Mouse (Mus musculus) kidney, adult 18-20 months (tissue): ENCODE measurements around the gene Esyt2.

Experiments used
- DNase-seq: peaks from one replicate; pipeline ENCODE4 v3.0.0; 2021

Gene Esyt2

DNA sequence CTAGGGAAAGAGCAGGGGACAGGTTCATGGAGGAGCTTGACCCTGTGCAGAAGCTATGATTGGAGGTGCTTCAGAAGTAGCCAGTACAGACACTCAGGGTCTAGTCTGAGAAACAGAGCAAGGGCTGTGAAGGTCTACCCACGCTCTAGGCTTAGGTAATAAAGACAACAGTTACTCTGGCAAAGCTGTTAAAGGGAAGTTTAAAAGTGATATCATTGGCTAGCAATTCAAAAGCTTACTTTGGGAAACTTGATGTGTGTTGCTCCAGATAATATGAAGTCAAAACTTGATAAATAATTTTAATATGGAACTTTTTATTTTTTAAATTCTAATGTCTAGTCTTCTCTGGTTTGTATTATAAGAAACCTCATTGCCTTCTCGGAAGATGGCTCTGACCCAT is 86.3 kb downstream of the Esyt2 start:
- no peak for DNase-seq

DNA sequence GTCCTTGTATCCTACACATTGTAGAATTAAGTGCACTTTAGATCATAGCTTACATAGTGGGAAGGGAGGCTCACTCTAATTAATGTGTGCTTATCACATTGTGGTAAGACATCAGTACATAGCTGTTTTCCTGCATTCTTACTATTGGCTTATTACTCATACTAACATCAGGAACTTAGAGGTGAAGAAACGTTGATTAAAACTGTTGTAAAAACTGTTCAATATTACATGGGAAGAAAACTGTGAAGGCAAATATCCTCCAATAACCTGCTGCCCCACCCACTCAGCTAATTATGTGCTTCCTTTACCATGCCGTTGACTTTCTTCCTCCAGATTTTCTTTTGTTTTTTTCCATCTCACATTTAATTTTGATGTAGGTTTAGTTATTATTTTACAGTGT is 87.9 kb downstream of the Esyt2 start:
- DNase-seq = no peak

DNA sequence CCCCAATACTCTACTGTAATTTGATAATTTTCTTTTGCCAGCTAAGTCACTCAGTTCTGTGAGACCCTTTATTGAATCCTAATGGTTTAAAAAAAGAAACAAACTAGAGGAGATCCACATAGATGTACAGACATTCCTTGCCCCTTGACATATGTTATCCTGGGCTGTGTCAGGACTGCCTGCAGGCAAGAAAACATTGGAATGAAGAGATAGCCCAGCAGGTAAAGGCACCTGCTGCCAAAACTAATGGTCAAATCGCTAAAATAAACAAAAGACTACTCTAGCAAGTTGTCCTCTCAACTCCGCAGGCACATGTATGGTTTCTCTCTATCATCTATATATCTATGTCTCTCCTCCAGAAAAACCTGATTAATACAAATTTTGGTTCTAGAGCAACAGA is 102.1 kb downstream of the Esyt2 start:
- DNase-seq = no peak

DNA sequence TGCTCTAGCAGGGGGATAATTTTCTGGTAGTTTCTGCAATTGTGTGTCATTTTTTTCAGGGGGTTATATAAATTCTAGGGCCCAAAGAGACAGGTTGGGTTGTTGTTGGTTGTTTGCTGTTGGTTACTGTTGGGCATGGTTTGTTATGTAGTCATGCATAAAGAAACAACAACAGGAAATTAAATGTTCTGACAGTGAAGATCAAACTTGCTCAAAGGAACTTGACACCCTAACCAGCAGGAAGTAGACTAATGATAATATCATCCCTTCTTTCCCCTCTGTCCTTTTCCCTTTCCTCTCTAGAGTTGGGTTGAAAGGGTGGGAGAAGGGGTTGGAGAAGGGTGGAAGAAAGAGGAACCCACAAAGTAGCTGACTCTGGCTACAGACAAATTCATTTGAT is 103.0 kb downstream of the Esyt2 start:
- DNase-seq = no peak

DNA sequence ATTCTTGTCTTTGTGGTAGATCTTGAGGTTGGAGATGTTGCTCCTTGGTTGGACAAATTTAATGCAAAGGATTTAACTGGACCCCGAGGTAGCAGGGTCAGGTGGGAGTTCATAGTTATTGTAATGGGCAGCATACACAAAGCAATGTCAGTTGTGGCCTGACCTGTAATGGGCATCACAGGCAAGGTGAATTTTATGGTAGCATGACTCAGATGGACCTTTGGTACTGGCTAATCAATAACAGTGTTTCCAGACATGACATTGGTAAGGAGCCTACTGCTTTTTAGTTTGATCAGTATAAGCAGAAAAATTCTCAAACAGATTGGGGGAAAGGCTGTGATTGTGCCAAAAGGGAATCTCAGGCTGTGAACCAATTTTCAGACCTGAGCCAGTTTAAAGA is 105.8 kb downstream of the Esyt2 start:
- no peak for DNase-seq

DNA sequence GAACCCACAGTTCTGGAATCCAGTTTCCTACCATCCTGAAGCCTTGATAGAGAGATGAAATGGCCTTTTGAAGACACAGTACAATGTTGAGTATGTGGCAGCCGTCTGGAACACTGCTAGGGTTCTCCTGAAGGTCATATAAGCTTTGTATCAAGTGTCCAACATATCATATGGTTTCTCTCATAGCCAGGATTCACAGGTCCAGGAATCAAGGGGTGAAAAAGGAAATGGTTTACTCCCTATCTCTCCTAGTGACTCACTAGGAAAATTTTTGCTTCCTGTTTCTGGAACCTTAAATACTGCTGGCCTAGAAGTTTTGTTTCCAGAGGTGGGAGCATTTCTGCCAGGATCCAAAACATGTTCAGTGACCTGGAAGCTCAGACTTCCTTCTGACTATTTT is 108.9 kb downstream of the Esyt2 start:
- no peak for DNase-seq

DNA sequence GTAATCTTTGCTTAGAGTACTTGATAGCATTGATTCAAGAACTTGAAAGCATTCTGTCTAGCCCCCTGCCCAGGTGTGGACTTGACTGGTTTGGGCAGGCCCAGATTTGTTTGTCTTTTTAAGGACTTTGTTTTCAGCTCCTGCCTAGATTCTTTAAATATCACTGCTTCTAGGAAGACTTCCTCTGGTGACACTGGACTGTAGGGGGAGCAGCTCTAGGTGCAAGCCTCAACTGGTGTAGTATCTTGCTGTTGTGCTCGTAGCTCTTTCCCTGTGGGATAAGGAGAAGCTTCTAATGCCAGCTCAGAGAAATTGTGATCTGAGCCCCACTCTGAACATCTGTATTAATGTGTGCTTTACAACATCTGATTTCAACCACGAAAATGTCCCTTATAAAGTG is 113.3 kb downstream of the Esyt2 start:
- DNase-seq = no peak

DNA sequence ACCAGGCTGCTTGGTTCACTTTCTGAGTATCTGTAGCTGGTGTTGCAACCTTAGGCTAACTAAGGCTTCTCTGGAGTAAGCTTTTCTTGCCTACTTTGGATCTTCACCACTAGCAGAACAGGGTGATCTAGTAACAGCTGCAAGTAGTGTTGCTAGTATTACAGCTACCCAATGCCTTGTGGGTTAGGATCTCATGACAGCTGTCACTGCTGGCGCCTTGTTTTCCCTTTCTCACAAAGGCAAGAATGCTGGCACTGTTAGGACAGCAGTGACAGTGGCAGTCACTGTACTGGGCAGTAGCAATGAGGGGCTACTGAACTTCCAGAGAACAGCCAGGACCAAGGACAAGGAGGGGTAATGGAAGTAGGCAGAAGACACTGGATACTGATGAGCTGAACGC is 114.3 kb downstream of the Esyt2 start:
- DNase-seq = no peak

DNA sequence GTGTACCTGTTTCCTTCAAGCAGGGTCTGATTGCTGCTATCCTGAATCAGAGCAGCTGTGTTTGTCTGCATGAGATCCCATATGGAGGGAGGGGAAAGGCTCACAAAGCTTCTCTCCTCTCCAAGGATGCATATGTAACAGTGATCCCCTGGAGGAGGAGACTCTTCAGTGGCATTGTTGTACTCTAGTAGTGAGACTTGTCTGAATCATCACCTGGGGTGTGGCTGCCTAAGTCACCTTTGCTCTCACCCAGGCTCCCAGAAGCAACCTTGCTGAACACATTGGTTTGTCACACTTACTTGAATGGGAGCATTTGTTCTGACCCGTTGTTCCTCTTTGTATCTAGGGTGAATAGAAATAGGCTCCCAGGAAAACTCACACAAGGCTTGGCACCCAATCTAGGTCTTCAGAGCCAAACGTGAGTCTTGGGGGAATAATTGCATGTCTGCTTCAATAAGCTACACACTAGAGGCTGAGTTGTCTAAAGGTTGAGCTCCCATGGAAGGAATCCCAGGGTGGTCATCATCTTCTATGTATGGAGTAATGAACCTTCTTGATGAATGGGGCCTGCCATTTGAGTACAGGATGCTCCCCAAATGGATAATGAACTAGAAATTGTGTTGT is 115.2 kb downstream of the Esyt2 start:
- no peak for DNase-seq

DNA sequence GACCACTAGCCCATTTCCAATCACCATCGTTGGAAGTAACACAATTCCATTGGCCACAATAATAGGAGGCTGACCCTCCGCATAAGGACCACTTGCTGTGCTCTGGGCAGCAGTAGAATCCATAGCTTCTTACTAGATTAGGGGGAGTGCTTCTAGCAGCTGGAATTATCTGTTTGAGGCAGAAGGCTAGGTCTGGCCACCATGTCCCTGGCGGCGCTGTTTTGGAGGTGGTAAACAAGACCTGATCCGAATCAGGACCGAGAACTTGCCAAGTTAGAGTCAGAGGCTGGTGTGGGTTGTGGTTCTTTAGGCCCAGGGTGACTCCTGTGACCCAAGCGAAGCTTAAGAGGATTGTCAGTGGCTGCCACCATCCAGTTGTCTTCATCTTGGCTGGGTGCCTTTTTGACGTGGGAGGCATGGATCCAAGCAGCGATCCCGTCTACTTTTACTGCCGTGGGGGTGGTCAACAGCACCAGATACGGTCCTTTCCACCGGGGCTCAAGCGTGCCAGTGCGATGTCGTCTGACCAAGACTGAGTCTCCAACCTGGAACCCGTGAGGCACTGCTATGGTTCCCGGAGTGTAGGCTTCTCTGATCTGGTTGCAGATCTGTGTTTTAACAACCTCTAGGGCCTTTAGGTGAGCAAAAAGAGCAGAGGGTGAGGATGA is 123.2 kb downstream of the Esyt2 start:
- no peak for DNase-seq

DNA sequence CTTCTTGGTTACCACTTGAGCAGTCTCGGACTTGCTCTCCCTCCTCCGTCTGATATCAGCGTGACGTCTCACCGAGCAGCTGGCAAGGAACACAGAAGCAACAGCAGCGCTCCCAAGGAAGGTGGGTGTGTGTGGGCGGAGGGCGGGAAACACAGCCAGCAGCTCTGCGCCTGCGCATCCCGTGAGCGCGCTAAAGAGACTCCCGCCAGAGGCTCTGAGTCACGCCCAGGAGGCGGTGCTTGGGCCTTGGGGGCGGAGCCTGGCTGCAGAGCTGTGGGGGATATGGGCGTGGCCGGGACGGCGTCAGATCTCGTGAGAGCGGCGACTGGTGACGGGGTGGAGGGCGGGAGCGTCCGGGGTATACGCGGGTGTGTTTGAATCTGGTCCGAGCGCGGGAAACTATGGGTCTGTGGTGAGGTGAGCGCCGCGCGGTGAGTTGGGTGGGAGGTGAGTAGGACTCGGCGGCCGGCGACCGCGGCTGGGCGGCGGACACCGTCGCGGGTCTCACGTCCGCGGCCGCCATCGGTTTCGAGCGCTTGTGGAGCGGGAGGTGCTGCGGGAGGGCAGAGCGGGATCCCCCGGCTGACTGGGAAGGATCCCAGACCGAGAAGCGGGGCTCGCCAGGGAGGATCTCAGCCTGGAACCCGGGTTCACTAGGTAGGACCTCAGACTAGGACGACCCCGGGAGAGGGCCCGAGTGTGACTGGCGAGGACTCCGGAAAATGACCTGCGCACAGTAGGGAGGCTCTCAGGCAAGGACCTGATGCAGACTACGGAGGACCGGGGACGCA is 124.2 kb downstream of the Esyt2 start, which contains the start of gene Ncapg2:
Gene Ncapg2 (plus strand): TSS at position 358 of the 791 bp plus-strand sequence.
- DNase-seq = peak; percentile 98

DNA sequence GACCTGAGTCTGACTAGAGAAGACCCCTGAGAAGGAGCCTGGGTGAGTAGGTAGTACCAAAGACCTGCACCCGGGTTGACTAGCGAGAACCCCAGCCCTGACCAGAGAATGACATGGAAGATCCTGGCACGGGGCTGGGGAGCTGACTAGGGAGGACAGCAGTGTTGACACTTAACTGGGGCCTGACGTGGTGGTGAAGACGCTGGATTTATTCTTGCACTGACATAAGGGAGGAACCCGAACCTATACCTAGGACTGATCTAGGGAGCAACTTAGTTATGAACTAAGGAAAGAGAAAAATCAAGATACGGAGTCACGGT is 124.8 kb downstream of the Esyt2 start:
- DNase-seq = no peak

DNA sequence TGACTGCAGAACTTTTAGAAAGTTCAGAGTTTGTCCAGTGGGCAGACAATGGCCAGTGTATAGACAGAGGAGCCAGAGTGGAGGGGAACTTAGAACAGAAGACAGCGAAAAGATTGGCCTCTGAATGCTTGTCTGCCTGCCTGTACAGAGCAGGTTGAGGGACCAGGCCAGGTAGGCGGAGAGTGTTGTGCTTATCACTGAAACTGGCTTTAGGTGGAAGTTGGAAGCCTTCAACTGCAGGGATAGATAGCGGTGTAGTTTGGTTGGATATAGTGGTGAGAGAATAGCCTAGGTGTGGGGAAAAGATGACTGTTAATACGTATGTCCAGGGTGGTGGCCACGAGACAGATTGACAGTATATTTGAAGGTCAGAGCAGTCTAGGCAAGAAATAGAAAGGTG is 126.9 kb downstream of the Esyt2 start:
- DNase-seq = no peak

DNA sequence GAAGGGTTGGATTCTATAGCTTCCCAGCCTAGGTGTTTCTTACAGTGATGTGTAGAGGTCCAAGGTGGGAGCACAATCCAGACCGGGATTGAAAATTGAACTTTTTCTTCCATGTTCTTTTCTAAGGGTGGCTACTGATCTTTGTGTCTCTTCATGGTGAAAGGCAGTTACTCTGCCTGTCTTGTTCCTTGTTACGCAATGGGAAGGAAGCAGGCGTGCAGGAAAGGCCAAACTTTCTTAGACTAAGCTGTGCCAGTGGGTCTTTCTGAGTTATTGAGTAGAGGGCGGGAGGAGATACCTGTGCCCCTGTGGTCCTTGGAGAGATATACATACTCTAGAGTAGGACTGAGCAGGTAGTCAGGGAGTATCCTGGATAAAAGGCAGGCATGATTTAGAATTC is 133.9 kb downstream of the Esyt2 start:
- no peak for DNase-seq

DNA sequence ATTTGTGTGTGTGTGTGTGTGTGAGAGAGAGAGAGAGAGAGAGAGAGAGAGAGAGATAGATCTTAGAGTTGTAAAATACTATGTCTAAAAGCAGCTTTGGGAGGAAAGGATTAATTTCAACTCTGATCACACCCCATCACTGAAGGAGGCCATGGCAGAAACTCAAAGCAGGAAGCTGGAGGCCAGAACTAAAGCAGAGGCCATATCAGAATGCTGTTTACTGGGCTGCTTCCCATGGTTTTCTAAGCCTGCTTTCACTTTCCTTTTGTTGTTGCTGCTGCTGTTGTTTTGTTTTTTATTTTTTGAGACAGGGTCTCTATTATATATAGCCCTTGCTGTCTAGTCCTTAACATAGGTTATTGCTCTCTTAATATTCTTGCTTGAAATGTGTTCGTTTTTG is 135.5 kb downstream of the Esyt2 start:
- DNase-seq = no peak

DNA sequence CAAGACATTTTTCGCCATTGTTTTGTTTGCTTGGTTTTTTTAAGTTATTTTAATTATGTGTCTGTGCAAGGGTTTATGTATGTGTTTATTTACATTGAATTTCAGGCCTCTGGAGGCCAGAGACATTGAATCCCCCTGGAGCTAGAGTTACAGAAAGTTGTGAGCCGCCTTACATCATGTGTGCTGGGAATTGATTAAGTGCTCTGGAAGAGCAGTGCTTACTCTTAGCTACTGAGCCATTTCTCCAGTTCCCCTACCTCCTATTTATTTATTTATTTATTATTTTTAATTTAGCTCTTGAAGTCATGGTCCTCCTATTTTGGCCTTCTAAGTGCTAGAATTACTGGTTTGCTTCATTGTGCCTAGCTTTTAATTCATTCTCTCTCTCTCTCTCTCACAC is 140.7 kb downstream of the Esyt2 start:
- DNase-seq = no peak

DNA sequence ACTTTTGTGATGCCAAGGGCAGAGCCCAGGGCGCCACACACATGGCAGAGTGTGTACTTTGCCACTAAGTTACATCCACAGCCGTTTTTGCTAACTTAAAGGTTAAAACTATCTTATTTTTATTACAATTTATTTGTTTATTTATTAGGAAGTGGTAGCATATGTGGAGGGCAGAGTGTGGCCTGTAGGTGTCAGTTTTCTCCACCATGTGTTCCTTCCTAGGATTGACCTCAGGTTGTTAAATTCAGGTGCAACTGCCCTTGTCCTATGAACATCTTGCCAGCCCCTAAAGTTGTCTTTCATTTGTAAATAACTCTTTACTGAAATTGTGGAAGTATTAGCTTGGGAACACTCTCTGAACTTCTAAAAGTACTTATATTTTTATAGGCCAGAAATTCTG is 144.4 kb downstream of the Esyt2 start:
- no peak for DNase-seq

DNA sequence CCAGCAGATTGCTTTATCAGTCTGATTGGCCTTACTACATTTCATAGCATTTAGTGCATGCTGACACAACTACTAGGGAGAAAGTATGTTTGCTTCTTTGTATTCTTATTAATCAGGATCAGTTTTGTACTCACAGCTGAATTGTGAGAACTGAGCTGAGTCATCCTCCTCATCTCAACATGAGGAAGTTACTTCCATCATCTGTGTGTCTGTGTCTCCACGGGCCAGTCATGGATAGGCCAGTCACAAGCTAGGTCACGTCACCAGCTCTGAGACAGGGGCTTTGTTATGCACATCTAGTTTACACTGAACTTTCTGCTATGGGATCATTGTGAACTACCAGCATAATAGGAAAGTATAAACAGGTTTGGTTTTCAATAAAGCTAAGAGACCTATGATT is 152.7 kb downstream of the Esyt2 start:
- DNase-seq = no peak

DNA sequence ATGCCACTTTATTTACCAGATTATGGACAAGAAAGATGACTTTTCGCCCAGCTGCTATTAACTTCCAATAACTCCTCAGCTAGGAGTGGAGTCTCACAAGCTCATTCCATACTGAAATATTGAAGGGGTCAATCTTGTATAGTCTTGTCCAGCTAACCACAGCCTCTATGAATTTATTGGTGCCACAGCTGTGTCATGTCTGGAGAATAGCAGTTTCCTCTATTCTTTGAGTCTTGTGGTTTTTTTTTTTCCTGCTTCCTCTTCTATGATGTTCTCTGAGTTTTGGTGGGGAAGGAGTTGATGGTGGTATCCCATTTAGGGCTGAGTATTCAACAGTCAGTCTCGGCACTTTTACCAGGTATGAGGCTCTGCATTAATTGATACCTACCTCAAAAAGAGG is 154.2 kb downstream of the Esyt2 start:
- DNase-seq = no peak

DNA sequence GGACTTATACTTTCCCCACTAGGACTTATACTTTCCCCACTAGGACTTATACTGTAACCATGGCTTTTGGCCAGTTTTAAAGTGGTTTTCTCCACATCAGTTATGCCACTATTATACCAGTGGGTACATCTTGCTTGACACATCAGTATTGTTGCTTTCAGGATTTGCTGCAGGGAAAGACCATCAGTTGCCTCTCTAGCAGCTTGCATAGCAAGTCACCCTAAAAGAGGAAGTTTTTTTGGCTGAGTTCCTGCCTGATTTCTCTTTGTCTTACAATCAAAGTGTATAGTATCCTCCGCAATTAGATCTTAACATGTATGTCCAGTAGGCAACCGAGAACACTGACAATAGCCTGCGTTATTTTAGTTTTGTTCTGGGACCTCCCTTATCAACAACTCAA is 155.1 kb downstream of the Esyt2 start:
- no peak for DNase-seq

DNA sequence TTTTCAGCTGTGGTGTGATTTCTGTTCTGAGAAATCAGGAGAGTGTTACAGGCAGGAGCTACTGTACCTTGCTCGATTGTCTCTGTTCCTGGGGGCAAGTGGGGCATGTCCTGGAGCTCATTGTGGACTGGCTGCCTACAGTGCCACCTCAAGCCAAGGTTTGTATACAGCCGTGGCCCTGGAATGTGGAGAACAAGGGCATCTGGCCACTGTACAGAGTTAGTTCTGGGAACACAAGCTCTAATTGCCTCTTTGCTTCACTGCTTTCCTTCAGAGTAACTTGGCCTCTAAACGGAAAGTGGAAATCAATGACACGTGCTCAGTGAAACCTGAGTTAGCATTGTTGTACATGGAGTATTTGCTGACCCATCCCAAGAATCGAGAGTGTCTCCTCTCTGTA is 157.6 kb downstream of the Esyt2 start:
- peak; percentile 55 for DNase-seq
